Mouse (Mus musculus) lung, postnatal 36 days (tissue): ENCODE results near the gene Cd80.

Experiments used
- DNase-seq: peaks from one replicate; pipeline ENCODE4 v3.0.0; 2022; ENCODE audit warnings: mixed read lengths

The Cd80 gene

GRCm38 (mm10) chr16:38536544-38537146, 81.3 kb downstream of the Cd80 start:
- peak; percentile 92 for DNase-seq

- no peak for DNase-seq
These were observed 83.5 kb downstream of the Cd80 start for GRCm38 (mm10) chr16:38538716-38539380.
